Mouse (Mus musculus): ENCODE measurements around the gene Nradd. TPM values are rescaled to one million over a fixed set of nuclear protein-coding genes. Genes with fewer than 3 reads are reported as not detected.
A peak's percentile ranks its signal among the peaks of the same experiment; 100 is the strongest.

Nradd gene
- polyA plus RNA-seq, 1 experiment from 2014 or later = 27.2 TPM

DNA sequence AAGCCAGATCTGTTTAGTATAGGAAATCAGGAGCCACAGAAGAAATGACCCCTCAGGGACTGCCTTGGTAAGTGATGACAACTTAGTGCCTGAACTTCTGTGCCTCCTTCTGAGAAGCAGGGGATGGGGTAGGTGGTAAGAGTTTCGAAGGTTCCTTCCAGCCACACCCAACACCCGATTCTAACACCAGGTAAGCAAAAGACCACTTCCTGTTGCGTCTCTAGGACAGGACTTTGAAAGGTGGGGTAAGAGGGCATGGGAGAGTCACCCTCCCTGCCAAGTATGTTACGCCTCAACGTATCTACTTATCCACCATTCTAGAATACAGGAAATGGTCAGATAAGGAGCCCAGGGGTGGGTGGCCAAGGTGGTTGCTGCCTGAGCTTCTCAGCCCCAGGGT is 16.8 kb upstream of the Nradd start:
- H3K27ac ChIP-seq (ENCODE audit: low read length) = no peak overlapping the region
- 76% methylated on average over 5 of the region's 5 CpGs for WGBS
- no peak overlapping the region for H3K4me3 ChIP-seq (replicated peaks; ENCODE audit: low read length)
- H3K27me3 ChIP-seq (ENCODE audit: control insufficient read depth, insufficient read depth, low read length) = no peaks in the 10 kb centered on the region
- H3K9ac ChIP-seq (ENCODE audit: low read length) = no peak overlapping the region
- H3K4me1 ChIP-seq (ENCODE audit: control insufficient read depth, insufficient read depth, low read length) = no peaks in the 10 kb centered on the region
- no peak for ATAC-seq (ENCODE audit: insufficient read depth, low FRiP score)
- H3K9me3 ChIP-seq (replicated peaks; ENCODE audit: control insufficient read depth, low read length) = no peaks in the 10 kb centered on the region
- H3K4me2 ChIP-seq (ENCODE audit: low read depth, low read length) = no peak overlapping the region
- H3K36me3 ChIP-seq (ENCODE audit: control insufficient read depth, insufficient read depth, low read length) = no peaks in the 10 kb centered on the region

DNA sequence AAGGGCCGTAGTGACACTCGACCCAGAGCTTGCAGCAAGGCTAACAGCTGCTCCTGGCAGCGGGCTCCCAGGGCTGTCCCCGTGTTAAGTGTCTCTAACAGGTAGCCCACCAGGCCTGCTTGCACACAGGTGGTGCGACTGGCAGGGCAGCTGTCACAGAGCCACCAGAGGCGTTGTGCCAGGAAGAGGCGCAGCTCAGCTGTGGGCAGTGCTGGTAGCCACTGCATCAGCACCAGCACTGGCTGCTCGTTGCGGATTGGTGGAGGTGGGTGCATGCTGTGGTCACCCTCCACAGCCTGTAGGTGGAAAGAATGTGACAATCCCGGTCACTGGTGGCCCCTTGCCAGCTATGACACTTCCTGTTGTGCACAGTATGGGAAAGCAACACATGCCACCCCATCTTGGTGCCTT is 14.4 kb upstream of the Nradd start:
- Histone ChIP-seq H3K36me3 (ENCODE audit: control insufficient read depth, insufficient read depth, low read length) (no peaks in the 10 kb centered on the region), H3K4me3 (replicated peaks; ENCODE audit: low read length) (no peak overlapping the region), H3K4me2 (ENCODE audit: low read depth, low read length) (no peak overlapping the region), H3K27me3 (ENCODE audit: control insufficient read depth, insufficient read depth, low read length) (no peaks in the 10 kb centered on the region), H3K9ac (ENCODE audit: low read length) (no peak overlapping the region), H3K9me3 (replicated peaks; ENCODE audit: control insufficient read depth, low read length) (no peaks in the 10 kb centered on the region), H3K4me1 (ENCODE audit: control insufficient read depth, insufficient read depth, low read length) (no peaks in the 10 kb centered on the region), H3K27ac (ENCODE audit: low read length) (no peak overlapping the region)
- peak; percentile 12; the same call in 1 of the 2 replicates for ATAC-seq (ENCODE audit: insufficient read depth, low FRiP score)
- 78% methylated on average over 10 of the region's 10 CpGs for WGBS

DNA sequence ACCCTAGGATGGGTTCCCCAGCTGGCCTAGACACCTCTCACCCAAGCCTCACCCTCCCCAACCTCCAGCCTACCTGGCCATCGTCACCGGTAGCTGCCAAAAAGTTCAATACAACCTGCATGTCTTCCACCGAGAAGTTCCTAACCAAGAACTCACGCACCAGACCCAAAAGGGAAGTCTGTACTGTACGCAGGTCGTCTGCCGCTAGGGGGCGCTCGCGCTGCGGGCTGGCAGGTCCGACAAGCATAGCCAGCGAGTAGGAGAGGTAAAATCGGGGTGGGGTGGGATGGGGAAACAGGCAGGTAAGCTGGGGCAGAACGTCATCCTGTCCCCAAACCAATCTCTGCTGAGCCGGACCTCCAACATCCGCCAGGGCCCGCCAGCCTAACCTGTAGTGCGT is 11.0 kb upstream of the Nradd start:
- H3K36me3 ChIP-seq (ENCODE audit: control insufficient read depth, insufficient read depth, low read length) = no peaks in the 10 kb centered on the region
- H3K27ac ChIP-seq (ENCODE audit: low read length) = no peak overlapping the region
- H3K4me1 ChIP-seq (ENCODE audit: control insufficient read depth, insufficient read depth, low read length) = no peaks in the 10 kb centered on the region
- no peak overlapping the region for H3K9ac ChIP-seq (ENCODE audit: low read length)
- H3K27me3 ChIP-seq (ENCODE audit: control insufficient read depth, insufficient read depth, low read length) = peaks cover 16% of the 10 kb centered on the region
- no peak for ATAC-seq (ENCODE audit: insufficient read depth, low FRiP score)
- 12% methylated on average over 19 of the region's 19 CpGs for WGBS
- H3K4me2 ChIP-seq (ENCODE audit: low read depth, low read length) = no peak overlapping the region
- no peak overlapping the region for H3K4me3 ChIP-seq (replicated peaks; ENCODE audit: low read length)
- H3K9me3 ChIP-seq (replicated peaks; ENCODE audit: control insufficient read depth, low read length) = no peaks in the 10 kb centered on the region

DNA sequence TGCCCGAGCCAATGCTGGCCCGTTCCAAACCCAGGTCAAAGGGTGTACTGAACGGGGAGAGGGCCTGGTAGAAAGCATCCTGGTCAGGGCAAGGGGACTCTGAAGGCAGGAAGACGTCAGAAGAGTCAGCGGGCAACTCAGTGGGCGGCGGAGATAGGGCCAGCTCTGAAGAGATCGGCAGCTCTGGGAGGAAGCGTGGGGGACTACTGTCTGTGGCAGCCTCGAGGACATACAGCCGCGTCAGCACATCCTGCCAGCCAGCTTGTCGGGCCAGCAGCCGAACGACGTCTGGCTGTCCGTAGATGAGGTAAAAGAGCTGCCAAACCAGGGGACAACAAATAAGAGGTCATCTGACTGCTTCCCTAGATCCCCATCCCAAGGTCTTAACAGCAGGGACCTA is 9.6 kb upstream of the Nradd start:
- 81% methylated on average over 17 of the region's 17 CpGs for WGBS

DNA sequence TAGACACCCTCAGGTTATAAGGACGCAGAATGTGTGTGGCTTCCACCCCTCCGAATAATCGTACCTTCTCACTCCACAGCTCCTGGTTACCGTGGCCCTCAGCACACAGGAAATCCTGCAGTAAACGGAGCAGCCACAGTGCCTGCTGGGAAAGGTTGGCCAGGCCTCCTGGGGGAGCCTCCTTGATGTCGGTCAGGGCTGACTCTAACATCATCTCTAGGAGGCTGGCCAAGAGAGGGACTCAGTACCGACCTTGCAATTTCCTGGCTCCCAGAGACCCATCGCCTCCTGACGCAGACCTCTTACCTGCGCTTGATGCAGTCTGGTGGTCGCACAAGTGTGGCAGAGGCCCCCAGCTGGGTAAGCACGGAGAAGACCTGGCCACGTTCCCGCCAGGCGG is 8.4 kb upstream of the Nradd start:
- no peak for ATAC-seq (ENCODE audit: insufficient read depth, low FRiP score)
- WGBS = 80% methylated on average over 15 of the region's 15 CpGs

More for the DNA sequence above, 9.6 kb upstream of the Nradd start:
- no peak overlapping the region for H3K4me3 ChIP-seq (replicated peaks; ENCODE audit: low read length)
- H3K4me2 ChIP-seq (ENCODE audit: low read depth, low read length) = no peak overlapping the region
- no peaks in the 10 kb centered on the region for H3K4me1 ChIP-seq (ENCODE audit: control insufficient read depth, insufficient read depth, low read length)
- peaks cover 16% of the 10 kb centered on the region for H3K27me3 ChIP-seq (ENCODE audit: control insufficient read depth, insufficient read depth, low read length)
- no peaks in the 10 kb centered on the region for H3K9me3 ChIP-seq (replicated peaks; ENCODE audit: control insufficient read depth, low read length)
- no peak overlapping the region for H3K9ac ChIP-seq (ENCODE audit: low read length)
- H3K27ac ChIP-seq (ENCODE audit: low read length) = no peak overlapping the region
- H3K36me3 ChIP-seq (ENCODE audit: control insufficient read depth, insufficient read depth, low read length) = no peaks in the 10 kb centered on the region
- ATAC-seq (ENCODE audit: insufficient read depth, low FRiP score) = no peak

DNA sequence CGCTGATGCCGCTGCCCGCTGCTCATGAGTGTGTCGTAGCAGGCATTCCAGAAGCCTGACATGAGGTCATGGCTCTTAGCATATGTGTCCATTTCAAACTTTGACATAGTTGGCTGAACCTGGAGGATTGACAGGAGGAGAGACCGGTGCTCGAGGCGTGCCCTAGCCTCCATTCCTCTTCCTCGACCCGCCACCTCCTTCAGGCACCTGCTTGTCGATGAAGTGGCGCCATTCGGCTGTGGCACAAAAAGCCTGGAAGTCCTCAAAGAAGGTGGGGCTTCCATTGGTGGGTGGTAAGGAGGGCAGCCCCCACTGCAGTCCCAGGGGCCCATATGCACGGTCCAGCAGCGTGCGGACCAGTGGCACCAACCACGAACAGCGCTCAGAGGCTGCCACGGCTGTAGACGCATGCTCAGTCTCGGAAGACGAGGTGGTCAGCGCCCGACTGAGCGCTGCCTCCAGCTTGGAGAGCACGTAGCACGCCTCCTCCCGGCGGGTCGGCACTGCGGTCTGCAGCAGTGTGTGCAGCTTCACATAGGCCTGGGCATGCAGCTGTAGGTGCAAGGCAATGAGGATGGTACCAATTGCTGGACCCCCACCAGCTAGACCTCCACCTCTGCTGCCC is 7.5 kb upstream of the Nradd start:
- Histone ChIP-seq H3K4me2 (ENCODE audit: low read depth, low read length) (peak overlapping the region; percentile 10), H3K4me3 (replicated peaks; ENCODE audit: low read length) (no peak overlapping the region)
- ATAC-seq (ENCODE audit: insufficient read depth, low FRiP score) = no peak; the same call in 1 of the 2 replicates

More for the DNA sequence above, 8.4 kb upstream of the Nradd start:
- Histone ChIP-seq H3K27ac (ENCODE audit: low read length) (no peak overlapping the region), H3K4me1 (ENCODE audit: control insufficient read depth, insufficient read depth, low read length) (no peaks in the 10 kb centered on the region), H3K36me3 (ENCODE audit: control insufficient read depth, insufficient read depth, low read length) (no peaks in the 10 kb centered on the region), H3K9ac (ENCODE audit: low read length) (no peak overlapping the region), H3K9me3 (replicated peaks; ENCODE audit: control insufficient read depth, low read length) (no peaks in the 10 kb centered on the region), H3K27me3 (ENCODE audit: control insufficient read depth, insufficient read depth, low read length) (peaks cover 16% of the 10 kb centered on the region), H3K4me2 (ENCODE audit: low read depth, low read length) (no peak overlapping the region), H3K4me3 (replicated peaks; ENCODE audit: low read length) (no peak overlapping the region)

DNA sequence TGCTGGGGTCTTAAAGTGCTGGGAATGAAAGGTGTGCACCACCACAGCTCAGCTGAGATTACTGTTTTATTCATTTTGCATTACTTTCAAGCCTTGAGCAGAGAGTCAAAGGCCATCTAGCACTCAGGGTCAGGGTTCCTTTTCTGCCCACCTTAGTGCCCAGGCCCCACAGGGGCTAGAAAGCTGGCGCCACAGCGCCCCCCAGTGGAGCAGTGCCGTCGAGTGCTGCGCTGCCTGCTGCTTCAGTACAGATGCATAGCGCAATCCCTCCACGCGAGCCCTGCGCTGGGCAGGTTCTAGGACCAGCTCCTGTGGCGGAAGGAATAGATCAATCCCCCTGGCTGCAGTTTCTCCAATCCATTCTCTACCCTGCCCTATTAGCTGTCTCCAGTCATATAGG is 6.9 kb upstream of the Nradd start:
- H3K4me2 ChIP-seq (ENCODE audit: low read depth, low read length) = peak overlapping the region; percentile 10; the same call in 1 of the 2 replicates

More for the DNA sequence above, 7.5 kb upstream of the Nradd start:
- Histone ChIP-seq H3K4me1 (ENCODE audit: control insufficient read depth, insufficient read depth, low read length) (no peaks in the 10 kb centered on the region), H3K9me3 (replicated peaks; ENCODE audit: control insufficient read depth, low read length) (no peaks in the 10 kb centered on the region), H3K9ac (ENCODE audit: low read length) (no peak overlapping the region), H3K36me3 (ENCODE audit: control insufficient read depth, insufficient read depth, low read length) (no peaks in the 10 kb centered on the region), H3K27ac (ENCODE audit: low read length) (no peak overlapping the region), H3K27me3 (ENCODE audit: control insufficient read depth, insufficient read depth, low read length) (peaks cover 16% of the 10 kb centered on the region)
- 38% methylated on average over 30 of the region's 30 CpGs for WGBS

DNA sequence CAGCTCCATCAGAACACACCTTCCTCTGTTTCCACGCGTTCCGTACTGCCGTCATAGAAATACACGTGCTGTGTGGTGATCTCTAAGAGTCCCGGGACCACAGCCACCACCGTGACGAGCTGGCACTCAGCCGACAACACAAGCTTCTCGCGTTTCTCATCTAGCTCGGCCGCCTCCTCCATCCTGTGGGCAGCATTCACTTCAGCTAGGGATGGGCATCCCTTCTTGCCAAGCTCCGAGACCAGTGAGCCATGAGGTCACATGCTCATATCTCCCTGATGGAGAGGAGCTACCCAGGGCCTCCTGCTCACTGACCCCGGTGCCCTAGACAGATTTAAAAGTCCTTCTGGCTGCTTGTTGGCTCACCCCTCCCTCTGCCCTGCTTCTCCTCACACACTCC is 5.9 kb upstream of the Nradd start:
- no peak overlapping the region for H3K4me2 ChIP-seq (ENCODE audit: low read depth, low read length)
- no peak overlapping the region for H3K9ac ChIP-seq (ENCODE audit: low read length)
- no peaks in the 10 kb centered on the region for H3K36me3 ChIP-seq (ENCODE audit: control insufficient read depth, insufficient read depth, low read length)
- ATAC-seq (ENCODE audit: insufficient read depth, low FRiP score) = no peak
- no peak overlapping the region for H3K27ac ChIP-seq (ENCODE audit: low read length)
- no peak overlapping the region for H3K4me3 ChIP-seq (replicated peaks; ENCODE audit: low read length)
- H3K27me3 ChIP-seq (ENCODE audit: control insufficient read depth, insufficient read depth, low read length) = peaks cover 16% of the 10 kb centered on the region
- H3K4me1 ChIP-seq (ENCODE audit: control insufficient read depth, insufficient read depth, low read length) = peaks cover 4% of the 10 kb centered on the region; the same call in 1 of the 2 replicates
- H3K9me3 ChIP-seq (replicated peaks; ENCODE audit: control insufficient read depth, low read length) = no peaks in the 10 kb centered on the region
- WGBS = 88% methylated on average over 15 of the region's 15 CpGs

More for the DNA sequence above, 6.9 kb upstream of the Nradd start:
- Histone ChIP-seq H3K4me3 (replicated peaks; ENCODE audit: low read length) (no peak overlapping the region), H3K27me3 (ENCODE audit: control insufficient read depth, insufficient read depth, low read length) (peaks cover 16% of the 10 kb centered on the region), H3K36me3 (ENCODE audit: control insufficient read depth, insufficient read depth, low read length) (no peaks in the 10 kb centered on the region), H3K4me1 (ENCODE audit: control insufficient read depth, insufficient read depth, low read length) (no peaks in the 10 kb centered on the region), H3K9me3 (replicated peaks; ENCODE audit: control insufficient read depth, low read length) (no peaks in the 10 kb centered on the region), H3K27ac (ENCODE audit: low read length) (no peak overlapping the region), H3K9ac (ENCODE audit: low read length) (no peak overlapping the region)
- no peak for ATAC-seq (ENCODE audit: insufficient read depth, low FRiP score)
- WGBS = 27% methylated on average over 10 of the region's 10 CpGs

DNA sequence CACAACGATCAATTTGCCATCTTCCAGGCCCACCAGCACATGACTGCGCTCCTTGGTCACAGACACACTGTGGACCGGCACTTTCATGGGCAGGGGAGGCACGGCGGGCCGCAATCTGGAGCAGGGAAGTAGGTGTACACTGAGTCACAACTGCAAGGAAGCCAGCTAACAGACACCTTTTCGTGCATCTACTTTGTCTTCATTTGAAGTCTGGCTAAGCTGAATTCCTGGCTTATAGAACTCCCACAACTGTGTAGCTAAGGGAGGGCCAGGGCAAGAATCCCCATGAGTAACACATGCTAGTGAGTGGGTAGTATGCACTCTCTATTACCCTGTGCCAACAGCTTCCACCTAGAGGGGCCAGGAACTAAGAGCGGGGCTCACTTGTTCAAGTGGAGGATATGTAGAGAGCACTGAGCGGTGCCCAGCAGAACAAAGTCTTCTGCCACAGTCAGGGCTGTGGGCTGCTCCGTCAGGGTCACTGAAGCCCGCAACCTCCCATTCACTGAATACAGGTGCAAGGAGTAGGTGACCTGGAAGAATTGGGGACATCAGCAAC is 1.2 kb upstream of the Nradd start:
- 74% methylated on average over 11 of the region's 11 CpGs for WGBS
- Histone ChIP-seq H3K27me3 (ENCODE audit: control insufficient read depth, insufficient read depth, low read length) (no peaks in the 10 kb centered on the region), H3K36me3 (ENCODE audit: control insufficient read depth, insufficient read depth, low read length) (no peaks in the 10 kb centered on the region)

More for the DNA sequence above, 1.2 kb upstream of the Nradd start:
- Histone ChIP-seq H3K9me3 (replicated peaks; ENCODE audit: control insufficient read depth, low read length) (no peaks in the 10 kb centered on the region), H3K4me3 (replicated peaks; ENCODE audit: low read length) (peak overlapping the region; percentile 61), H3K4me1 (ENCODE audit: control insufficient read depth, insufficient read depth, low read length) (peaks cover 12% of the 10 kb centered on the region; the same call in 1 of the 2 replicates), H3K27ac (ENCODE audit: low read length) (peak overlapping the region; percentile 48; the same call in 1 of the 2 replicates), H3K4me2 (ENCODE audit: low read depth, low read length) (peak overlapping the region; percentile 89), H3K9ac (ENCODE audit: low read length) (peak overlapping the region; percentile 81)
- ATAC-seq (ENCODE audit: insufficient read depth, low FRiP score) = no peak
